Mouse (Mus musculus) heart, embryonic 15.5 days (tissue): Measurements from ENCODE around the gene Gm13043. TPM values are rescaled to one million over a fixed set of nuclear protein-coding genes. Genes with fewer than 3 reads are reported as not detected.
"Not testable (repeated sequence)": the region's sequence is repeated elsewhere in the genome, so short reads cannot be mapped to it uniquely, and the experiment has no call there.

Experiments
- ATAC-seq: fragments of 200-750 bp; cut with Nextera tagmentation; replicated peaks from 2 replicates; pipeline ENCODE4 v1.8.0; 2017; ENCODE audit warnings: low read depth, moderate TSS enrichment; ENCODE audit not compliant: insufficient number of reproducible peaks, insufficient read depth, low FRiP score
- H3K27ac ChIP-seq: fragments of 300-500 bp; sonication (generic); 2 replicates; pipeline ENCODE4 v1.5.1; 2015; ENCODE audit warnings: mild to moderate bottlenecking, inconsistent platforms
- H3K27me3 ChIP-seq: fragments of 300-500 bp; sonication (generic); 2 replicates; pipeline ENCODE4 v1.6.1; 2015; ENCODE audit warnings: inconsistent platforms
- H3K36me3 ChIP-seq: fragments of 300-500 bp; sonication (generic); 2 replicates; pipeline ENCODE4 v1.6.1; 2015; ENCODE audit warnings: mild to moderate bottlenecking, inconsistent platforms
- H3K4me1 ChIP-seq: fragments of 300-500 bp; sonication (generic); replicated peaks from 2 replicates; pipeline ENCODE4 v1.6.1; 2015; ENCODE audit warnings: inconsistent platforms
- H3K4me2 ChIP-seq: fragments of 300-500 bp; sonication (generic); 2 replicates; pipeline ENCODE4 v1.6.1; 2015; ENCODE audit warnings: inconsistent platforms, mild to moderate bottlenecking, moderate library complexity
- H3K4me3 ChIP-seq: fragments of 300-500 bp; sonication (generic); 2 replicates; pipeline ENCODE4 v1.5.1; 2015; ENCODE audit warnings: mild to moderate bottlenecking, inconsistent platforms
- H3K9ac ChIP-seq: fragments of 300-500 bp; sonication (generic); 2 replicates; pipeline ENCODE4 v1.6.1; 2015; ENCODE audit warnings: mild to moderate bottlenecking, inconsistent platforms
- H3K9me3 ChIP-seq: fragments of 300-500 bp; sonication (generic); replicated peaks from 2 replicates; pipeline ENCODE4 v1.6.1; 2016; ENCODE audit warnings: inconsistent platforms
- WGBS: fragments of 180-500 bp; shearing (Covaris S2); methylation state at CpG from one replicate; pipeline ENCODE4 v1.1.7; 2015; ENCODE audit warnings: mixed read lengths; 5-methylcytosine and 5-hydroxymethylcytosine counted together
- polyA plus RNA-seq: library from polyadenylated mRNA; unstranded; fragments of >200 nt; fragmentation: Nextera tagmentation; extraction: Ambion mirVana; gene quantifications from 2 replicates; pipeline ENCODE4 v1.2.1, GENCODE M21; 2015

The Gm13043 gene
- not detected in 2 replicates for polyA plus RNA-seq

GRCm38 (mm10) chr4:143511043-143511442, at the start of gene Gm13043:
Gene Gm13043, plus strand, starts transcription at chr4:143511343.
- Histone ChIP-seq H3K4me1 (no peaks in the 10 kb centered on the region), H3K4me2 (no peak within 1 kb of the TSS), H3K36me3 (no peaks in the 10 kb centered on the region), H3K9ac (no peak within 1 kb of the TSS), H3K4me3 (no peak within 1 kb of the TSS), H3K27ac (no peak within 1 kb of the TSS), H3K9me3 (no peaks in the 10 kb centered on the region), H3K27me3 (no peaks in the 10 kb centered on the region)
- 73% methylated on average over 3 of the region's 3 CpGs for WGBS
- ATAC-seq = no peak

DNA sequence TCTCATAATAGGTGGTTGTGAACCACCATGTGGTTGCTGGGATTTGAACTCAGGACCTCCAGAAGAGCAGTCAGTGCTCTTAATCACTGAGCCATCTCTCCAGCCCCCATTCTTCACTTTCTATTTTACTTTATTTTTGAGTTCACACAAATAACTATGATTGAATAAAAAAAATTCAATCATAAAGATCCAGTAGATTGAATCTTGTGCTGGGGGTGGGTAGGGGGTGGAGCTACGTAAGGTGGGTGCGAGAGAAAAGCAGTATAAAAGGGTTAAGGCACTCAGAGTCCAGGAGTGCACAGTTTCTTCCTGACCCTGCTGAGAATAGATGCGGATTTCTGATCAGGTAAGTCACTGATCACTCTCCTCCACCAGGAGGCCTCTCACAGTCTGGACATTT, 24.5 kb downstream of the Gm13043 start, which contains the start of gene Gm13040:
Gm13040 (plus strand) TSS at position 301 of the 400 bp plus-strand sequence.
- H3K9ac ChIP-seq, H3K27ac ChIP-seq, H3K9me3 ChIP-seq, H3K4me3 ChIP-seq, H3K27me3 ChIP-seq, H3K36me3 ChIP-seq, H3K4me1 ChIP-seq, ATAC-seq, H3K4me2 ChIP-seq: not testable (repeated sequence)
- WGBS = no CpG with 5 or more reads among the region's 3 CpGs

GRCm38 (mm10) chr4:143551400-143551799, 40.3 kb downstream of the Gm13043 start, which contains the start of the genes BC080695 and Gm13057:
Gene BC080695, plus strand, starts transcription at chr4:143551700.
Gene Gm13057, plus strand, starts transcription at chr4:143551709.
- WGBS = no CpG with 5 or more reads among the region's 3 CpGs
- H3K4me3 ChIP-seq, H3K36me3 ChIP-seq: not testable (repeated sequence)

More at GRCm38 (mm10) chr4:143551400-143551799, 40.3 kb downstream of the Gm13043 start, which contains the start of the genes BC080695 and Gm13057:
- H3K4me1 ChIP-seq, H3K9me3 ChIP-seq, H3K4me2 ChIP-seq, H3K27me3 ChIP-seq, H3K9ac ChIP-seq, ATAC-seq, H3K27ac ChIP-seq: not testable (repeated sequence)

Other genes starting within 250 kb of the Gm13043 start
- 22.9 and 26.6 TPM in 2 replicates for gene Pdpn, start 211.8 kb upstream of the Gm13043 start, polyA plus RNA-seq
- gene Lrrc38, start 161.6 kb upstream of the Gm13043 start, polyA plus RNA-seq = 0.11 and 0.25 TPM in 2 replicates
- not detected in 2 replicates for gene Pramel1, start 116.9 kb upstream of the Gm13043 start, polyA plus RNA-seq
- gene Pramef8, start 98.9 kb upstream of the Gm13043 start, polyA plus RNA-seq = 11.0 and 13.1 TPM in 2 replicates
- not detected in 2 replicates for gene Oog4, start 61.0 kb upstream of the Gm13043 start, polyA plus RNA-seq
- gene Gm13040, start 24.6 kb downstream of the Gm13043 start, polyA plus RNA-seq = not detected in 2 replicates
- gene BC080695, start 40.4 kb downstream of the Gm13043 start, polyA plus RNA-seq = not detected in 2 replicates
- gene Gm13057, start 40.4 kb downstream of the Gm13043 start, polyA plus RNA-seq = not detected in 2 replicates
- gene Gm13083, start 103.7 kb downstream of the Gm13043 start, polyA plus RNA-seq = not detected in 2 replicates
- gene Gm13088, start 145.9 kb downstream of the Gm13043 start, polyA plus RNA-seq = not detected in 2 replicates
- gene Gm13089, start 191.4 kb downstream of the Gm13043 start, polyA plus RNA-seq = not detected in 2 replicates
- gene Gm13078, start 208.1 kb downstream of the Gm13043 start, polyA plus RNA-seq = not detected in 2 replicates